Mouse (Mus musculus) E14TG2a.4 (cell line): ENCODE results near the gene Mecp2.

Experiments used
- H3K27me3 ChIP-seq: 2 replicates; pipeline ENCODE4 v1.6.1; 2014; ENCODE audit warnings: low read length, control low read depth; ENCODE audit not compliant: insufficient read depth
- H3K36me3 ChIP-seq: 2 replicates; pipeline ENCODE4 v1.6.1; 2014; ENCODE audit warnings: low read length, control low read depth; ENCODE audit not compliant: insufficient read depth
- H3K4me1 ChIP-seq: replicated peaks from 2 replicates; pipeline ENCODE4 v1.6.1; 2014; ENCODE audit warnings: low read depth, low read length, control low read depth
- H3K4me3 ChIP-seq: replicated peaks from 2 replicates; pipeline ENCODE4 v1.5.1; 2014; ENCODE audit warnings: mild to moderate bottlenecking, low read length
- H3K9me3 ChIP-seq: 2 replicates; pipeline ENCODE4 v1.6.1; 2014; ENCODE audit warnings: low read length, control low read depth
- CTCF ChIP-seq: conservative IDR thresholded peaks from 2 replicates; pipeline ENCODE4 v1.5.1; 2014; ENCODE audit warnings: low read length
- NANOG ChIP-seq: IDR thresholded peaks from 2 replicates; pipeline ENCODE4 v1.6.1; 2014; ENCODE audit warnings: borderline replicate concordance, low read length, mixed read lengths
- POU5F1 ChIP-seq: IDR thresholded peaks from 2 replicates; pipeline ENCODE4 v1.6.1; 2014; ENCODE audit warnings: low read length, borderline replicate concordance

Mecp2 gene

GRCm38 (mm10) chrX:74103457-74104188 lies 31.5 kb downstream of the Mecp2 start:
- Histone ChIP-seq H3K4me3 (no peak overlapping the region), H3K9me3 (no peaks in the 10 kb centered on the region), H3K27me3 (no peaks in the 10 kb centered on the region), H3K4me1 (no peaks in the 10 kb centered on the region), H3K36me3 (no peaks in the 10 kb centered on the region)
- TF ChIP-seq POU5F1 (no peak), CTCF (no peak), NANOG (no peak)

GRCm38 (mm10) chrX:74095130-74095529 lies 40.0 kb downstream of the Mecp2 start:
- TF ChIP-seq POU5F1 (no peak), NANOG (no peak), CTCF (no peak)
- Histone ChIP-seq H3K27me3 (no peaks in the 10 kb centered on the region), H3K9me3 (no peaks in the 10 kb centered on the region), H3K4me3 (no peak overlapping the region), H3K4me1 (no peaks in the 10 kb centered on the region), H3K36me3 (no peaks in the 10 kb centered on the region)

GRCm38 (mm10) chrX:74085601-74086038 lies 49.5 kb downstream of the Mecp2 start:
- Histone ChIP-seq H3K4me1 (peaks cover 28% of the 10 kb centered on the region), H3K9me3 (no peaks in the 10 kb centered on the region), H3K36me3 (no peaks in the 10 kb centered on the region), H3K4me3 (peak overlapping the region; percentile 84), H3K27me3 (no peaks in the 10 kb centered on the region)
- TF ChIP-seq POU5F1, result no peak
- no peak for TF ChIP-seq NANOG
- no peak for TF ChIP-seq CTCF

- no peak for TF ChIP-seq CTCF
- TF ChIP-seq NANOG, result no peak
- TF ChIP-seq POU5F1, result no peak
- Histone ChIP-seq H3K4me1 (peaks cover 34% of the 10 kb centered on the region), H3K36me3 (no peaks in the 10 kb centered on the region), H3K27me3 (no peaks in the 10 kb centered on the region), H3K4me3 (peak overlapping the region; percentile 84), H3K9me3 (no peaks in the 10 kb centered on the region)
Measured at GRCm38 (mm10) chrX:74084946-74085498, 50.1 kb downstream of the Mecp2 start.

GRCm38 (mm10) chrX:74084276-74084837 lies 50.8 kb downstream of the Mecp2 start:
- H3K27me3 ChIP-seq, result no peaks in the 10 kb centered on the region
- peaks cover 40% of the 10 kb centered on the region for H3K4me1 ChIP-seq
- TF ChIP-seq CTCF (no peak), NANOG (no peak), POU5F1 (no peak)
- H3K9me3 ChIP-seq, result no peaks in the 10 kb centered on the region
- H3K4me3 ChIP-seq, result peak overlapping the region; percentile 84
- 0 out of 2 replicates have a peak, but pooled peaks cover 1% of the 10 kb centered on the region for H3K36me3 ChIP-seq

- Histone ChIP-seq H3K36me3 (peaks cover 9% of the 10 kb centered on the region; the same call in 1 of the 2 replicates), H3K9me3 (no peaks in the 10 kb centered on the region), H3K4me3 (no peak overlapping the region), H3K27me3 (no peaks in the 10 kb centered on the region), H3K4me1 (no peaks in the 10 kb centered on the region)
- TF ChIP-seq CTCF (no peak), NANOG (no peak), POU5F1 (no peak)
Measured at GRCm38 (mm10) chrX:74070794-74071193, 64.4 kb downstream of the Mecp2 start.

DNA sequence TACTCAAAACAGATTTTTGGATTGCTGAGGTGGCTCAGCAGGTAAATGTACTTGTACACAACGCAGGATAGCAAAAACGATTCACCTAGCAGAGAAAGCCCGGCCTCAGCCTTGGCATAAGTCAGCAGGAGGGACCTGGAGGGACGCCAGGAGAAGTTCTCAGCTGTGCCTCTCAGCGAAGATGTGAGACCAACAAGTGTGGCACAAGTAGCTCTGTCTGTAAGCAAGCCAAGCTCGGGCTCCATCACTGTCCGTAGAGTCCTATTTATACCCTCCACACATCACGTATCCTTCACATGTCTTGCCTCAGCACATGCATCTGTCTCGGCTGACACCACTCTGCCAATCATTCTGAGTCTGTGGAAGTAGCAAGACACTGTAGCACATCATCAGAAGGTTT lies 67.3 kb downstream of the Mecp2 start:
- Histone ChIP-seq H3K9me3 (no peaks in the 10 kb centered on the region), H3K4me1 (no peaks in the 10 kb centered on the region), H3K36me3 (peaks cover 5% of the 10 kb centered on the region; the same call in 1 of the 2 replicates), H3K4me3 (no peak overlapping the region), H3K27me3 (no peaks in the 10 kb centered on the region)
- TF ChIP-seq POU5F1 (no peak), NANOG (no peak), CTCF (no peak)

GRCm38 (mm10) chrX:74045107-74045506 lies 90.1 kb downstream of the Mecp2 start:
- no peaks in the 10 kb centered on the region for H3K4me1 ChIP-seq
- TF ChIP-seq NANOG (no peak), POU5F1 (no peak)
- H3K27me3 ChIP-seq, result no peaks in the 10 kb centered on the region
- H3K4me3 ChIP-seq, result no peak overlapping the region
- H3K9me3 ChIP-seq, result no peaks in the 10 kb centered on the region
- no peaks in the 10 kb centered on the region for H3K36me3 ChIP-seq
